Mouse (Mus musculus) kidney, embryonic 16.5 days (tissue): ENCODE measurements around the gene Prokr1. TPM values are rescaled to one million over a fixed set of nuclear protein-coding genes. Genes with fewer than 3 reads are reported as not detected.
"Not testable (repeated sequence)": the region's sequence is repeated elsewhere in the genome, so short reads cannot be mapped to it uniquely, and the experiment has no call there.

Experiments used
- ATAC-seq: fragments of 200-750 bp; cut with Nextera tagmentation; 2 replicates; pipeline ENCODE4 v1.8.0; 2017; ENCODE audit warnings: moderate TSS enrichment; ENCODE audit not compliant: low FRiP score, low TSS enrichment
- H3K27ac ChIP-seq: fragments of 300-500 bp; sonication (generic); 2 replicates; pipeline ENCODE4 v1.5.1; 2014; ENCODE audit warnings: low read length
- H3K27me3 ChIP-seq: fragments of 300-500 bp; sonication (generic); 2 replicates; pipeline ENCODE4 v1.6.1; 2014; ENCODE audit warnings: low read length, control low read depth, mixed read lengths; ENCODE audit not compliant: insufficient read depth
- H3K36me3 ChIP-seq: fragments of 300-500 bp; sonication (generic); 2 replicates; pipeline ENCODE4 v1.6.1; 2014; ENCODE audit warnings: low read length, control low read depth, mixed read lengths; ENCODE audit not compliant: insufficient read depth
- H3K4me1 ChIP-seq: fragments of 300-500 bp; sonication (generic); 2 replicates; pipeline ENCODE4 v1.6.1; 2014; ENCODE audit warnings: low read length, control low read depth, mixed read lengths; ENCODE audit not compliant: insufficient read depth
- H3K4me2 ChIP-seq: fragments of 300-500 bp; sonication (generic); replicated peaks from 2 replicates; pipeline ENCODE4 v1.6.1; 2014; ENCODE audit warnings: low read depth, low read length
- H3K4me3 ChIP-seq: fragments of 300-500 bp; sonication (generic); 2 replicates; pipeline ENCODE4 v1.5.1; 2014; ENCODE audit warnings: mild to moderate bottlenecking, low read length
- H3K9ac ChIP-seq: fragments of 300-500 bp; sonication (generic); replicated peaks from 2 replicates; pipeline ENCODE4 v1.6.1; 2014; ENCODE audit warnings: low read length
- H3K9me3 ChIP-seq: fragments of 300-500 bp; sonication (generic); 2 replicates; pipeline ENCODE4 v1.6.1; 2016; ENCODE audit warnings: low read length, control low read depth
- WGBS: fragments of 180-500 bp; shearing (Covaris S2); extraction: QIAGEN DNeasy Blood & Tissue Kit; methylation state at CpG from one replicate; pipeline ENCODE4 v1.1.7; 2014; 5-methylcytosine and 5-hydroxymethylcytosine counted together
- polyA plus RNA-seq: library from polyadenylated mRNA; unstranded; fragments of >200 nt; fragmentation: Nextera tagmentation; extraction: Ambion mirVana; gene quantifications from 2 replicates; pipeline ENCODE4 v1.2.1, GENCODE M21; 2015

The Prokr1 gene
- polyA plus RNA-seq, 1 experiment from 2014 or later = 5.1 TPM

GRCm38 (mm10) chr6:87576648-87577330, 13.8 kb downstream of the Prokr1 start:
- H3K4me1 ChIP-seq = peaks cover 4% of the 10 kb centered on the region; the same call in 1 of the 2 replicates
- no peaks in the 10 kb centered on the region for H3K9me3 ChIP-seq
- H3K27ac ChIP-seq = peak overlapping the region; percentile 41
- H3K9ac ChIP-seq = no peak overlapping the region
- no peak overlapping the region for H3K4me2 ChIP-seq
- 27% methylated on average over 4 of the region's 4 CpGs for whole genome bisulfite sequencing
- ATAC-seq = peak; percentile 67; the same call in 1 of the 2 replicates
- H3K36me3 ChIP-seq = no peaks in the 10 kb centered on the region
- H3K27me3 ChIP-seq = no peaks in the 10 kb centered on the region
- H3K4me3 ChIP-seq = no peak overlapping the region

GRCm38 (mm10) chr6:87571863-87572262, 18.7 kb downstream of the Prokr1 start:
- not testable (repeated sequence) for H3K4me2 ChIP-seq, H3K4me3 ChIP-seq, H3K9ac ChIP-seq, H3K36me3 ChIP-seq, H3K27me3 ChIP-seq, H3K27ac ChIP-seq, ATAC-seq, H3K4me1 ChIP-seq, H3K9me3 ChIP-seq

- peaks cover 4% of the 10 kb centered on the region; the same call in 1 of the 2 replicates for H3K4me1 ChIP-seq
- no peak overlapping the region; the same call in 1 of the 2 replicates for H3K9ac ChIP-seq
- WGBS = 49% methylated on average over 9 of the region's 9 CpGs
- H3K4me2 ChIP-seq = no peak overlapping the region
- H3K27me3 ChIP-seq = no peaks in the 10 kb centered on the region
- H3K36me3 ChIP-seq = no peaks in the 10 kb centered on the region
- H3K9me3 ChIP-seq = no peaks in the 10 kb centered on the region
- peak; percentile 80 for ATAC-seq
- no peak overlapping the region for H3K27ac ChIP-seq
- H3K4me3 ChIP-seq = no peak overlapping the region
Measured at GRCm38 (mm10) chr6:87567686-87568593, 22.6 kb downstream of the Prokr1 start.

- Histone ChIP-seq H3K27me3 (no peaks in the 10 kb centered on the region), H3K4me2 (no peak overlapping the region), H3K9me3 (no peaks in the 10 kb centered on the region), H3K36me3 (no peaks in the 10 kb centered on the region), H3K4me1 (peaks cover 4% of the 10 kb centered on the region; the same call in 1 of the 2 replicates), H3K9ac (no peak overlapping the region), H3K4me3 (no peak overlapping the region), H3K27ac (no peak overlapping the region)
- 65% methylated on average over 5 of the region's 5 CpGs for WGBS
- ATAC-seq = no peak
Measured at GRCm38 (mm10) chr6:87565166-87565565, 25.4 kb downstream of the Prokr1 start.

GRCm38 (mm10) chr6:87564356-87564755, 26.2 kb downstream of the Prokr1 start:
- peaks cover 4% of the 10 kb centered on the region; the same call in 1 of the 2 replicates for H3K4me1 ChIP-seq
- WGBS = 90% methylated on average over 4 of the region's 4 CpGs
- H3K4me2 ChIP-seq = no peak overlapping the region
- no peak for ATAC-seq
- H3K9ac ChIP-seq = no peak overlapping the region
- no peak overlapping the region for H3K4me3 ChIP-seq
- H3K36me3 ChIP-seq = no peaks in the 10 kb centered on the region
- H3K27ac ChIP-seq = no peak overlapping the region
- H3K27me3 ChIP-seq = no peaks in the 10 kb centered on the region
- H3K9me3 ChIP-seq = no peaks in the 10 kb centered on the region

DNA sequence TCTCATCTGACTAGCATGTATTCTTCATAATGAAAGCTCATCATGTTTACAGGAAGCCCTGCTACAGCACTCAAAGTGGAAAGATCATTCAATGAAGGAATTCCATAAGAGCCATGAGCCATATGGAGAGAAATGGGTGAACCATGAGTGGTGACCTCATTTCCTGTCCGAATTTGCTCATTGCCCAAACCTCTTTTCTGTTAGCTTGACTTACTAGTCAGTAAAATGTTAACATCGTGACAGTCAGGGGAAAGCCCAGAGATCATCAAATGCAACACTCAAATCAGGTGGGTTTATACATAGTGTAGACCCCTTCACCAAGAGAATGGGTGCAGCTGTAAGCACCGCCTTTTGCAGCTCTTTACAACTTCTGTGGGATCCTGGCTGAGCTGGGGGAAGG, 36.8 kb downstream of the Prokr1 start:
- Histone ChIP-seq H3K4me3 (no peak overlapping the region), H3K4me2 (no peak overlapping the region), H3K27ac (no peak overlapping the region), H3K9me3 (no peaks in the 10 kb centered on the region), H3K9ac (no peak overlapping the region), H3K27me3 (no peaks in the 10 kb centered on the region), H3K36me3 (no peaks in the 10 kb centered on the region), H3K4me1 (no peaks in the 10 kb centered on the region)
- 88% methylated on average over 3 of the region's 3 CpGs for WGBS
- no peak for ATAC-seq

DNA sequence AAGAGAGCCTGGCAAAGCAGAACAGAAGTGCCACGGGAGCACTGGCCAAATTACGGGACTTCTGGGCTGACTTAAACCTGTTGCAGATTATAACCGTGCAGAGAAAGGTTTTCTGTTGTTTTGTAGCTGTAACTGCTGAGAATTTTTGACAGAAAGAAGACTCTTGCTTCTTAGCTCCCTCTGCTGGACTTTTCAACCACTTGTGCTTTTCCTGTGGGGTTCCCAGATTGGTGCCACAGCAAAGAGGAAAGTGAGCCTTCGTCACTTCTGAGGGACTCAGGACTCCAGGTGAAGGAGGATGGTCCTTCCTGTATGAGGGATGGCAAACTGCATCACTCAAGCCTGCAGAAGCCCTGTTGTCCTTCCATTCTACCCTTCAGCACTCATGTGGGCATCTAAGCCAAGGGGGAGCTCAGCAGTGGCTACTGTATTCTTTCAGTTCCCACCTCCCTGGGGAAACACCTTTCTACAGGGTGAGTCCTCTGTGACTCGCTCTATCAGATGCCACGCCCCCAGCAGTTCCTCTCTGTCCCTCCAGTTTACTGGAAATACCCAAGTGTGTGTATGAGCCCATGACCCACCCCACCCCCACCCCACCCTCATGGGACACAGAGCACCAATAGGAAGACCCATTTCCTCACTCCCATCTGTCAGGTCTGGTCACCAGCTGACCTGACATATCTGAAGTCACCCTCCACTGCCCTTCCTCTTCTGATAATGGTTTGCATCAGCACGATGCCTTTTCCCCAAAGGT, 38.3 kb downstream of the Prokr1 start:
- no peak for ATAC-seq
- 66% methylated on average over 7 of the region's 7 CpGs for WGBS
- Histone ChIP-seq H3K9ac (no peak overlapping the region), H3K27me3 (no peaks in the 10 kb centered on the region), H3K9me3 (no peaks in the 10 kb centered on the region), H3K4me2 (no peak overlapping the region), H3K4me3 (no peak overlapping the region), H3K4me1 (no peaks in the 10 kb centered on the region), H3K36me3 (no peaks in the 10 kb centered on the region), H3K27ac (no peak overlapping the region)

DNA sequence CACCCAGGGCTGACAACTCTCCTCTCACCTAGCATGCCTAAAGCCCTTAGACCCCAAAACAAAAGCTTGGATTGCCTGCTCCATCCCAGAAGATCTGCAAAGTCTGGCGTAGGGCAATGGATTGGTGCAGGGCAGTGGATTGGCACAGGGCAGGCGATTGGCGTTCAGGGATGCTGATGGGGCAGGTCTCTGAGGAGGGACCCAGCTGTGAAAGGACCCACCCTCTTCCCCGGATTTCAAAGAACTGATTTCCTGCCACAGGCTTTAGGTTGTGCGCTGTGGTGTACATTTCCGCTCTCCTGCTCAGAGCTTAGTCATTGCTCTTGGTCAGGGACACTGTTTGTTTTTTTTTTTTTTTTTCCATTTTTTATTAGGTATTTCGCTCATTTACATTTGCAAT, 42.7 kb downstream of the Prokr1 start:
- WGBS = 91% methylated on average over 7 of the region's 7 CpGs

GRCm38 (mm10) chr6:87547431-87547830, 43.1 kb downstream of the Prokr1 start:
- no peak overlapping the region for H3K4me2 ChIP-seq
- H3K4me3 ChIP-seq = no peak overlapping the region
- ATAC-seq = no peak
- no peak overlapping the region for H3K27ac ChIP-seq
- H3K9me3 ChIP-seq = peaks cover 9% of the 10 kb centered on the region; the same call in 1 of the 2 replicates
- H3K9ac ChIP-seq = no peak overlapping the region
- H3K4me1 ChIP-seq = no peaks in the 10 kb centered on the region
- 80% methylated on average over 4 of the region's 4 CpGs for WGBS
- no peaks in the 10 kb centered on the region for H3K27me3 ChIP-seq
- no peaks in the 10 kb centered on the region for H3K36me3 ChIP-seq

More for the DNA sequence above, 42.7 kb downstream of the Prokr1 start:
- H3K4me2 ChIP-seq = no peak overlapping the region
- no peak overlapping the region for H3K9ac ChIP-seq
- H3K4me1 ChIP-seq = no peaks in the 10 kb centered on the region
- no peak overlapping the region for H3K27ac ChIP-seq
- H3K9me3 ChIP-seq = peaks cover 9% of the 10 kb centered on the region; the same call in 1 of the 2 replicates
- H3K36me3 ChIP-seq = no peaks in the 10 kb centered on the region
- ATAC-seq = no peak
- H3K27me3 ChIP-seq = no peaks in the 10 kb centered on the region
- H3K4me3 ChIP-seq = no peak overlapping the region
